Mouse (Mus musculus) c-Kit-positive CD71-positive TER-119-negative erythroid progenitor cells, embryonic 14.5 days (primary cell): ENCODE measurements around the gene Foxp1.

Experiments
- DNase-seq: peaks from one replicate; pipeline ENCODE4 v3.0.0-alpha.2; 2013; ENCODE audit warnings: low read depth

Gene Foxp1

DNA sequence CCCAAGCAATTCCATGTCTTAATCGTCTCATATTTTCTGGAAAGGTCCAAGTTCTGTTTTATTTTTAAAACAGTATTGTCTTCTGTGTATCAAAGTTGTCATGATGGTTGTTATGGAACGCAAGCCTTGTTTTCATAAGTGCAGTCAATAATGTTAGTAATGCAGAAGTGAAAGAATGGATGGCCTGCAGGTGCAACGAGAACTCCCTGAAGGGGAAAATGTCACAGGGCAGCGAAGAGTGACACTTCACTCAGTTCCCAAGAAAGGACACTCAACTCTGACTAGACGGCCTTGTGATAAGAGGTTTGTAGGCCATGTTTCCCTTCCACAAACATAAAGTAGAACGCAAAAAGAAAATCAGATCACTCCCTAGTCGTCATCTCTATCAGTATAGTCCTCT is 469.4 kb downstream of the Foxp1 start:
- no peak for DNase-seq

DNA sequence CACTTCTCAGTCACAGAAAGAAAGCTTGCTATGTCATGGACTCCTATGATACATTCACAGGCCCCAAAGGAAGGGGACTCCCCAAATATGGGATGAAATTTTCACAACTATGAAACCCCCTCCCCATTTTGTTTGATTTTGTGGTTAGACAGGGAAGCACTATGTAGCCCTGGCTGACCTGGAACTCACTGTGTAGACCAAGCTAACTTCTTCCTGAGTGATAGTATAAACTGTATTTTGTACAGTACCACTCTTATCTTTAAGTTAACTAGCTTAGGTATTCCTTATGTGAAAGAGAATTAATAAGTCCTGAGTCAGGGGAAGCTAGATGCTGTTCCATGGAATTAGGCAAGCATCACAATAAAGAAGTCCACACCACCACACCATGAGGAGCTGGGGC is 470.8 kb downstream of the Foxp1 start:
- DNase-seq: no peak

DNA sequence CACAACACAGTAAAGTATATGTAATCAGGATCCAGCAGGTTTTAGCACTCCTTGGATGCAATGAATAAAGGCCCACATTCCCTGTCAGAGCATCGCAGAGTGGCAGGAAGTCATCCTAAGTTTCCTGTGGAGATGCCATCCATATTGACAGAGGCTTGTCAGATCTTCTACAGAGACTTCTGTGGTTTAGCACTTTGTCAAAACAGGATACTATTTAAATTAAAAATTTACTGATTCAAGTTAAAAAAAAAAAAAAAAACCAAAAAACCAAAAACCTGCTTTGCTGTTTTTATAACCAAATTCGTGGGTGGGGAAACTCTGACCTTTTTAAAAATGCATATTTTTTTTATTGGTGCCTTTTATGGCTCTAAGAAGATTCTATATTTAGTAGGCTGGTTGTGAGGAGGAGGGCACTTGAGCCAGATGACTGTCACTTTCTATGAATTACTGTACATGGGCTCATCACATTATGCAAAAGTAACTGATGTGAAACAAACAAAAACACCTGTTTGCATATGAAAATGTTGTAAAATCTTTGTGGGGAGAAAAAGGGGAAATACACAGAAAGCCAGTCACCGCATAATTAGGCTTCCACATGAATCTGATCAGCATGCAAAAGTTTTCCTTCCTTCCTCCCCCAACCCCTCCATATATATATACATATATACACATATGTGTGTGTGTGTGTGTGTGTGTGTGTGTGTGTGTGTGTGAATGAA is 472.1 kb downstream of the Foxp1 start:
- DNase-seq: no peak

DNA sequence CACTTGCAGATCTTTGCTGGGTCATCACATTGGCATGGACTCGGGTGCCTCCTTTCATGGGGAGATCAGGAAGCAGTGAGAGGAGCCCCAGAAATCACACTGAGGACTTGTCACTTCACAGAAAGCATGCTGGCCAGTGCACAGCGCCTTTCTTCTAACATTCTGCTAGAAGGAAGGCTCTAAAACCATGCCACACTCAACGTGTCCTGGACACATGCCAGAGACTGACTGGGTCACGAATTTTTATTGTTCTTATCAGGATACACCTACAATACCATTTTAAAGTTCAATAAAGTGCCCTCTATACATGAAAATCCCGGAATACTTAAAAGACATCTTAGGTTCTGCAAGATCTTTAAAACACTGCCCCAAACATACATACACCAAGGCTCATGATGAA is 475.2 kb downstream of the Foxp1 start:
- no peak for DNase-seq

DNA sequence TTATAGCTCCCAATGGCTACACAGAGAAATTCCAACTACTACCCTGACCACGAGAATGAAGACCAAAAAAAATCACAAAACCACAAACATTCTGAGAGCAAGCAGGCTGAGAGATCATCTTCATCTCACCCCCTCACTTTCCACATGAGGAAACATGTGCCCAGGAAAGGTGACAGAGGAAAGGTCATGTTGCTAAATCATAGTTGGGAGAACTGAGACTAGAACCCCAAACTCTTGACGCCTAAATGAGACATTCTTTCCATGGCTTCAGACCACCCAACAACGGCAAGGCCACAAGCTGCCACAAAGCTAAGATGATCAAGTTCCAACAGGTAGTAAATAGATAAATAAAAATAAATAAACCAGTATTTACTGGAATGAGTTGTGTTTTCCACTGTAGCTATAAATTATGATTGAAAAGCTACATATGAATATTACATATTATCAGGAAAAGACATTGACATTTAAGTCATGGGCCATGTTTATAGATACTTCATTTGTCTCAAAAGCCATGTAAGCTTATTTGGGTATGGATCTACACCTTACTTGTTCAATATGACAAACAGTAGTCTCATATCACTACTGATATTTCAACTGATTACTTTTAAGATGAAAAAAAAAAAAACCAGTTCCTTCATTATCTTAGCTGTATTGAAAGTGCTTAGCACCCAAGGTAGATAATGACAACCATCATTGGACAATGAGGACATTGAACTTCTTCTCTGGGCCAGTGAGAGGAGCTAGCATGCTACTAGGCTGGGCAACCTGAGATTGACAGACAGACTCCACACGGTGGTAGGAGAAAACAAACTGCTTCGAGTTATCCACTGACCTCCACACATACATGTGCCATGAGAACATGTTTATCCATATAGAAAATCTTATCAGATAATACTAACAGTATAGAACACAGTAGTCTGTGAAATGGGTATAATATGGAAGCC is 476.4 kb downstream of the Foxp1 start:
- no peak for DNase-seq

DNA sequence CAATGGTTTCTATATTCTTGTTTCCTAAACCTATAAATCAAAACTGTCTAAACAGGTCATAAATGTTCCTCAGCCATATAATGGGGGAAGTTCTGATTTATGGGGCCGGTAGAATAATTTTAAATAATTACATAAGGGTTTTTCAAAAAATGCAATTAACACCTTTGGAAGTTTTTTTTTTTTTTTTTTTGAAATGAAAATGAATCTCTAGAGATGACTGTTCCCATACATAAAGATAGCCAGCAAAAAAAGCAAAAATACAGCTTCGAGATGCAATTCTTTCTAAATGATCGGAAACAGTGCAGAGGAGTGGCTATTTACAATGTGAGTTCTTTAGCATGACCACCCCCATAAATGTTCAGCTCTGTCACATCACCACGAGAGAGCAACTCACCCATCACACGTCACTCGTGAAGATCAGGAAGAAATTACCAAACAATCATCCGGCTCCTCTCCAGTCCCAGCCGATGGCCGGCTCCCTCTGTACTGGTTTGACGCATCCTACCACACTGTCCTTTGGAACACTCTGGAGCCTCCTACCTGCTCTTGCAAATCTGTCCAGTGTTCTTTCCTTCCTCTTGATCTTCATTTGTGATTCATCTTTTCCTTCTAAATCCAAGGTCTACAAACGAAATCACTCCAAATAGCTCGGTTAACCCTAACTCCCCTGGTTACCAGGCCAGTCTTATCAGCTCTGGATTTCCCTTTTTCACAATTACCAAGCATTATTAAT is 478.4 kb downstream of the Foxp1 start:
- no peak for DNase-seq

DNA sequence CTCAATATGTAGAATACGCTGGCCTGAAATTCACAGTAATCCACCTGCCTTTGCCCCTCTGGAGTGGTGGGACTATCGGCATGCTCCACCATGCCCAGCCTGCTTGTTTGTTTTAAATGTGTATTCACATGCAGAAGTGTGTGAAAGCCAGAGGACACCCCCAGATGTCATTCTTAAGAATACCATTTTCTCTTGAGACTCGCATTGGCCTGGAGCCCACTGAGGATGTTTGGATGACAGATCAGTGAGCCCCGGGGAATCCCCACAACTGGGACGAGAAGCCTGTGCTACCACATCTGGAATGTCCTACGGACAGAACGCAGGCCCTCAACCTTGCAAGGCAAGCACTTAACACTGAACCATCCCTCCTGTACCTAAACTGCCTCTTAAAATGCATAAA is 479.3 kb downstream of the Foxp1 start:
- no peak for DNase-seq

DNA sequence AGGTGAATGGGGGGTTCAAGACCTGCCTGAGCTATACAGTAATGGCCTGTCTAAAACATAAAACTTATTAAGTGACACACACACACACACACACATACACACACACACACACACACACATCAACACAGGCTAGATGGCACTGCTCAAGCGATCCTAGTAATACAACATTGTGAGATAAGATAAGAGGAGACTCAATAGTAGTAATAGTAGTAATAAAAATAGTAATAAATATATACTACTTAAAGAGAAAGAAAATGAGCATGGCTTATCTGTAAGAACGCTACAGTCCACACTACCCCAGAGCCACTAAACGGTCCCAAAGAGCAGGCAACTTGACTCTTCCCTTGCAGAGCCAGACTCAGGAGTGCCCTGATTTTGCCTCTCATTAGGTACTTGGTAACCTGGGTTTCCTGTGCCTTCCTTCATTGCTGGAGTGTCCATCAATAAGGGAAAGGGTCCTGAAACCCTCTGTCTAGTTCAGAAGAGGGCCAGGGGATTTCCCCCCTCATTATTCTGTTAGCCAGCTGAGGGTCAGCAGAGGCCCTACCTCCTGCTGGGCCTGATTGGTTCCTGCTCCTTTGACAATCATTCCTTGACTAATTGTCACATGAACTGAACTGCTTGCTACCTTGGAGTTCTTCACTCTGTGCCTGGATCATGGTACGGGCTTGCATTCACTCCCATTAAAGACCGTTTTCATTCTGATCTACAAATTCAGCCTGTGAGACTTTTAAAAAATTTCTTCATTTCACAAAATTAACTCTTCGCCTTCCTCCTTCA is 480.2 kb downstream of the Foxp1 start:
- DNase-seq: no peak

DNA sequence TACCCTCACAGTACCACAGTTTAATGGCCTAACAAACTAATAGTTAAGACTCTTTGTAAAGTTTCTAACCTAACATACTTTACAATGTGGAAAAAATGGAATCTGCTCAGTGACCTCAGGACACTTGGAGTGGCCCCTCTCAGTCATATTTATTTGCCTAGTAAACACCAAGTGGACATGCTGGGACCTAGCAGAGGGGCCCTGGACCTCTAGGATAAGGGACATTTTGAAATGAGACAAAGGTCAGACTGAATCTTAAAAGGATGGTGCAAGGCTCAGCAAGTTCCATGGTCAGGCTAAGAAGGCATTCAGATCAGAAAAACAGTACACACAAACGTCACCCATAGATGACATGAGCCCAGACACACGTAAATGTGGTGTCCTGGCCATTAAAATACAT is 483.5 kb downstream of the Foxp1 start:
- no peak for DNase-seq

DNA sequence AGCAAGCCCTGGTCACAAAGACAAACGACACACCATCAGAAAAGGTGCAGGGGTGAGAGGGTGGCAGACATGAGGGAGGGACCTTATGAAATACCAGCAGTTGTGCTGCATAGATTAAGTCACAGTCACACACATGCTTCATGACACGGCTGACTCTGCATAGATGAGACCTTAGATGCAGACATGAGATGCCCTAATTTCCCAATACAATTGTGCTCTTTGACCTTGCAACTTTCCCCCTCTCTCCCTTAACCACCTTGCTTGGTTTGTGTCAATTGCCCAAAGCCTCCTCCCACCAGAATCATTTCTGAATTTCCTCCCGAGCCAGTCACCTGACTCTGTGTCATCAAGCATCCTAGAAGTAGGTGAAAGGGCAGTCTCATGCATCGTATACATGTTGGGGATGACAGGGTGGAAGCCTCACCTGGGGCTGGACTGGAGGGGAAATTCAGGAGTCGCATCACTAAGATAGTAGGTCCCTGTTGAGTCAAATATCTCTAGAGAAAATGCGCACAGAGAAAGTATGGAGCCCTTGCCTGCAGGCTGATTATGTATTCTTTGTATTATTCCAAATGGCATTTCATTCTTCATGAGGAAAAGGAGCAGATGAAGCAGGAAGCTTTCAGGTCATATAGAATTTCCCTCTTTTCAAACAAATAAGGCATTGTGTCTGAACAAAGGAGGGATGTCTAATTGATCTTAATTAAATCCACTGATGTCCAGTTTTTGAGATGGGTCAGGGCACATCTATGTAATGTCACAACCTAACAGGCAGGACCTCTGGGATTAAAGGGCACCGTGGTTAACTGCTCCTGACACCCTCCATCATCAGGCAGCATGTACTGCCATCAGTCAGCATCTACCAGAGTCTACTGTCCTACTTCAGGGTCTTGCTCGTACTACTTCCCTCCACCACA is 486.8 kb downstream of the Foxp1 start:
- no peak for DNase-seq

DNA sequence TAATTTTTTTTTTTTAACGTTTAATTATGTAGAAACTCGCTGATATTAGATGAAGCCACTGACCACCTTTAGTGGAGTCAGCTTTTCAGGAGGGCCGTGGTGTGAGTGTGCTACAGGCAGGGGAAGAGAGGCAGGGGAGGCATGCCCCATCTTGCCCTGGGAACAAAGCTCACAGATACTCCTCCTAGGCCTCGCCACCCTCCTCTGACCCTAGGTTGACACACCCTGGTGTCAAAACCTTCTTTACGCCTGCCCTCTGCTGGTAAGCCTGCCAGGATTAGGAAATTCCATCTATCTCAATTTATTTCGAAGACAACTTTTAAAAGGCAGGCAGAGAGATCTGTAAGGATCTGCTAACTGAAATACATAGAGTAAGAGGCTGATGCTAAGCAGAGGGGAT is 489.5 kb downstream of the Foxp1 start:
- no peak for DNase-seq

DNA sequence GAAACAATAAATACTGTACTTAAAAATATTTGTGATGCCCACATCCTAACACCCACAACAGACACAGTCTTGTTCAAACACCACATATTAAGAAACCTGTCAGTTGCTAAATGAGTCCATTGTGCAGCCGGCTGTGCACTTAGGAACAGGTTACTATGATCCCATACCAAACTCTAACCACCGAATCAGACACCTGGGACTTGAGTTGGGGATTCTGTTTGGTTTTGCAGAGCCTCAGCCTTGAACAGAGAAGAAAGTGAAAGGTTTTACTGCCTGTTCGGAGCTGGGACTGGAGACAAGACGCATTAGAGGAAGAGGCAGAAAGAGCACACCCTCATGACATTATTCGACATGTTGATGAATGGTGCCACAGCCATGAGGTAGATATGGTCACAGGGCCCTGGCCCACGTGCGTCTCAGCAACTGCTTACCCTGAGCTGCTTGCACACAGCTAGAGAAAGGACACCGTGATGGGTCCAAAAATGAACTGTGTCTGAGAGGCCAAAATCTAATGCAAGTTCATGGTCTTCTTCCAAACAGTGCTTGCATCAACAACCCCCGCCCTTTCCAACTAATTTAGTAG is 491.1 kb downstream of the Foxp1 start:
- DNase-seq: no peak

DNA sequence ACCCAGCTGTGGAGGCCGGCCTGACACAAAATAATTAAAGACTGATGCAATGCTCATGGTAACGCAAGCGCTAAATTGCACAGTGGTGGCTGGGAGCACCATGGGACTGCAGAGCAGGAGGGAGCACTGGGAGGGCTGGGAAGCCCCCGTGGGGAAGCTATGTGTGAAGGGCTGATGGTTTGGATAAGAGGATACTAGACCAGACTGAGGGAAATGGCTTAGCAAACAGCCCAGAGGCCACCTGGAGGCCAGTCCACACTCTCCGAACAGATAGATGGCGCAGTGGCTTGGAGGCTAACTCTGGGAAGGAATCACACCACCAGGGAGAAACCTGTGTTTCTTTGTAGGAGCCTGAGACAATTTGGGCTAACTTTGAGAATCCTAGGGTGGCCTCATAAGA is 492.3 kb downstream of the Foxp1 start:
- no peak for DNase-seq

DNA sequence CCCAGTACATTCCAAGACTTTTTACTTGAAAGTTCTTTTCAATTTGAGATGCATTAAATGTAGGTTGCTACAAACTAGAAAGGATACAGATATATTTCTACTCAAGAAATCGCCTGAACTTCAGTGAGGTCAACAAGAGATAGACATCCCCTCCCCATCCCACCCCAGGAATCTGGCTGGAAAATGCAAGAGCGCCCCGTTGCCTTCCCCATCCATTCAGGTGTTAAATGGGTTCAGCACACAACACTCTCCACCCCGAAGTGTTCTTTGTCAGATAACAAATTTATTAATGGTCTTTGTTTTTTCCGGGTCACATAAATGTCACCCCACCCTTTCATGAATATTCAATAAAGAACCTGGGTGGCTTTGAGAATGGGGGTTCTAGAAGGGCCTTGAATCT is 493.1 kb downstream of the Foxp1 start:
- DNase-seq: no peak

DNA sequence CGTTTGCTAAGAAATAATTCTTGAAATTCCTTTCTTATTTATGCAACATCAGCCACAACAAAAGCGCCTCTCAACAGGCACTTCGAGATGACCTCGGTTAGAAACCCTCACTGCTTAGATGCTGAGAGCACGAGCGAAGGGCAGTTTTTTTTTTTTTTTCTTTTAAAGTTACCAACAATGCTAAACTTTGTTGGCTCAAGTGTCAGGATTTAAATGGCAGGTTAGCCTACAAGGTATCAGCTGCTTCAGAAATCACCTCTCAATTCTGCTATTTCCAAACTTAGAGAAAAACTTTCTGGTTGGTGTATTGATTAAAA is 493.6 kb downstream of the Foxp1 start:
- DNase-seq: no peak

DNA sequence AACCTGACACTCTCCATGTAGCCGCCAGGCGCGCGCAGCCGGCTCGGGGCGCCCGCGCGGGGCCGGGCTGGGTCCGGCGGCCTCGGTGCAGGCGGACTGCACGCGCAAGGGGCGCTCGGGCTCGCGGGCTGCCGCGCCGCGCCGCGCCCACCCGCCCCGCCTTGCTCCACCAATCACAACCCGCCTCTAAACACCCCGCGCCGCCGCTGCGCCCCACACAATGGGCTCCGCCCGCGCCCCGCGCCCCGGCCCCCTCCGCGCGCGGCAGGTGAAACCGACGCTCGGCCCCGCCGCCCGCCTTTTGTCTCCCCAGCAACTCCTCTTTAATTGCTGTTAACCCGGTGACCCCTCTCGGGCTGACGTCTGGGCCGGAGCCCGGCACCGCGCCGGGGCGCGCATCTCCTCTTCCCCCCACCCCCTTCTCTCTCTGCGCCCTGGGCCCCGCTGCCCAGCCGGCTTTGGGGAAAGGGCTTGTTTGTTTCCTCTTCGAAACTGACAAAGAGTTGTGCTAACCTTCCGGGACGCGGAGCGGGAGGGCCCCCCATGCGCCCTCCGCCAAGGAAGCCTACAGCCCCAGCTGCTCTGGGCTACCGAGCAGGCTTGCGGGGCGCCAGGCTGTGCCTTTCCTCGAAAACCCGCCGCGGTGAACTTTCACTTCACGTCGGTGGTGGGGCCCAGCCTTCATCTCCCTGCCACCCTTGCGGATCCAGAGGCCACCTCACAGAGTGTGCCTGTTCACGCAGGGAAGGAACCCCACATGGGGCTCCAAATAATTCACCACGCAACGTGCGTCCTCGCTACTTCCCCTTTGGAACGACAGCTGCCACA is 494.1 kb downstream of the Foxp1 start:
- no peak for DNase-seq

DNA sequence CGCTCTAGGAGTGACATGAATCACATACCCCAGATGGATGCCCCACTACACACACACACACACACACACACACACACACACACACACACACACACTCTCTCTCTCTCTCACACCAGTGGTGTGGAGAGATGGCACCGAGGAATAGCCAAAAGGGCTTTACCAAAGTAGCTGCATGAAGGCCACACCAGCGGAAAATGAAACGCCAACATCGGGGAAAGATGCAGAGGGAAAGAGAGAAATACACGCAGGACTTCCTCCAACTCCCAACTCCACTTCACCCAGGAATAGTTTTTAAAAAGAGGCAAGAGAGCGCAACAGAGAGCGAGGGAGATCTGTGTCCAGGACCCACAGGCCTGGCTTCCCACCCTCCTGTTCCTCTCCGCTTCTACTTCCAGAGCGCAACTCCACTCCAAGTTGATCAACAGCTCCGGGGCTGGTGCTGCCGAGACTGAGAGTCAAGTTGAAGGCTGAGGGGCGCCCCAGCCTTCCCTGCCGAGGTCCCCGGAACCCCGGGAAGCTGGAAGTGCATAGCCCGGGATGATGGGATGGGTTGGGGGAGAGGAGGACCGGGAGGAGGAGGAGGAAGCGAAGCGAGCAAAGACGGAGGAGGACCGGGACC is 494.9 kb downstream of the Foxp1 start:
- no peak for DNase-seq

DNA sequence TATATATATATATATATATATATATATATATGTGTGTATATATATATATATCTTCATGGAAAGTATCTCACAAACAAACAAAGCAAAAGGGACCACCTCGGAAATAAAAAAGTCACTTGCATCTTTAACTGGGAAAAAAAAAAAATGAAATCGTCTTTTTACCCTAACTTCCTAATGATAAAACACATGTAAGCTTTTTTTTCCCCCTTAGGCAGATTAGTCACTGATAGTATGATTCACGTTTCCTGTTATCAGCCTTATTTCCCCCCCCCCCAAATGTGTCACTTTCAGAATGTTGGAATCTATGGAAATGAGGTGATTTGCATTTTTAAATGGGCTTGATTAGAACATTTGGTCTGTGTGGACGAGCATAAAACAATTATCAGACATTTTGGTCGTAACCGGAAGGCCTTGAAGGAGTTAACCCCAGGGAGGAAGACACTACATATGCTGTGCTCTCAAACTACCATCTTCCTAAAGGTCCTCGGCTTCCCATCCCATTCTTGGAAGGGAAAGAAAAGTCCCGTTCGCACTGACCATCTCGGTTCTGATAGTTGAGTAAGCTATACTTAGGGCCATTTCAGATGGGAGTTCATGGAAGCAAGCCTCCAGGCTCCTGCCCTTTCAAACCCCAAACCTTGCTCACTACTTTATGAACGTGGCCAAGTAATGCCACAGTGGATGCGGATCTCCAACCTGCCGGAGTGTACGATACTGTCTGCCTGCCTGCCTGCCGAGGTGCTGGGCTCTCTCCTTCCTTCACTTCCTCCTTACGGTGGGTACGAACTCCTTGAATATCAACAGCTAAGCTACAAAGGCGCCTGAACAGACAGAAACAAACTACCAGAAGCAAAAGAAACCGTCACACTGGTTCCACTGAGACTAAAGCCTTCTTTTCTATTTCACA is 495.6 kb downstream of the Foxp1 start:
- no peak for DNase-seq
